Mouse (Mus musculus) MEL (cell line): ENCODE measurements around the gene Gm20721. TPM values are rescaled to one million over a fixed set of nuclear protein-coding genes. Genes with fewer than 3 reads are reported as not detected.

Source experiments
- DNase-seq: peaks from one replicate; pipeline ENCODE4 v3.0.0; 2011; ENCODE audit warnings: low read depth, low spot score
- H3K27ac ChIP-seq: 2 replicates; pipeline ENCODE4 v1.5.1; 2012; ENCODE audit warnings: low read depth, mild to moderate bottlenecking, control low read depth, low read length, moderate library complexity; ENCODE audit not compliant: control insufficient read depth
- H3K27me3 ChIP-seq, 2 experiments: fragments of 150-350 bp in 1 of 2; sonication (generic) in 1 of 2; 2 replicates each; pipeline ENCODE4 v1.6.1; 2012; ENCODE audit warnings: low read length in 2 of 2, mild to moderate bottlenecking in 2 of 2, improper control_type of control experiment in 1 of 2, moderate library complexity in 1 of 2; ENCODE audit not compliant: insufficient read depth in 2 of 2, control insufficient read depth in 1 of 2
- H3K36me3 ChIP-seq, 2 experiments: 2 replicates each; pipeline ENCODE4 v1.6.1; 2012 to 2014; ENCODE audit warnings: low read length in 2 of 2, improper control_type of control experiment in 1 of 2, inconsistent platforms in 1 of 2, mild to moderate bottlenecking in 1 of 2; ENCODE audit not compliant: insufficient read depth in 2 of 2, control insufficient read depth in 1 of 2
- H3K4me1 ChIP-seq, 2 experiments: fragments of 150-350 bp in 1 of 2; sonication (generic) in 1 of 2; 2 replicates each; pipeline ENCODE4 v1.6.1; 2012; ENCODE audit warnings: low read length in 2 of 2, improper control_type of control experiment in 1 of 2, mild to moderate bottlenecking in 1 of 2; ENCODE audit not compliant: insufficient read depth in 2 of 2, control insufficient read depth in 1 of 2
- H3K4me3 ChIP-seq, 2 experiments: fragments of 150-350 bp in 1 of 2; sonication (generic) in 1 of 2; 2 replicates each; pipeline ENCODE4 v1.5.1; 2012; ENCODE audit warnings: low read depth in 2 of 2, low read length in 2 of 2, mild to moderate bottlenecking in 2 of 2, moderate library complexity in 2 of 2, control low read depth in 1 of 2, improper control_type of control experiment in 1 of 2; ENCODE audit not compliant: control insufficient read depth in 1 of 2, insufficient read depth in 1 of 2
- H3K79me2 ChIP-seq: 2 replicates; pipeline ENCODE4 v1.6.1; 2012; ENCODE audit warnings: mild to moderate bottlenecking, low read length, moderate library complexity; ENCODE audit not compliant: control insufficient read depth, poor library complexity, insufficient read depth
- H3K9ac ChIP-seq: 2 replicates; pipeline ENCODE4 v1.6.1; 2012; ENCODE audit warnings: low read depth, mild to moderate bottlenecking, control low read depth, low read length, moderate library complexity; ENCODE audit not compliant: control insufficient read depth, poor library complexity, severe bottlenecking
- H3K9me3 ChIP-seq: fragments of 150-350 bp; sonication (generic); replicated peaks from 2 replicates; pipeline ENCODE4 v1.6.1; 2012; ENCODE audit warnings: mild to moderate bottlenecking, low read length, improper control_type of control experiment, moderate library complexity; ENCODE audit not compliant: insufficient read depth
- CHD1 ChIP-seq: IDR thresholded peaks from 2 replicates; pipeline ENCODE4 v1.6.1; 2012; ENCODE audit warnings: low read depth, mild to moderate bottlenecking, inconsistent platforms, low read length, improper control_type of control experiment
- CTCF ChIP-seq, 3 experiments: IDR thresholded peaks in 2 of 3; conservative IDR thresholded peaks in 1 of 3; 2 replicates each; pipeline ENCODE4 v1.5.1; 2011 to 2012; ENCODE audit warnings: low read length in 3 of 3, low read depth in 2 of 3, mild to moderate bottlenecking in 2 of 3, improper control_type of control experiment in 1 of 3, inconsistent platforms in 1 of 3, mixed read lengths in 1 of 3, moderate library complexity in 1 of 3; ENCODE audit not compliant: control insufficient read depth in 1 of 3, insufficient read depth in 1 of 3, poor library complexity in 1 of 3, severe bottlenecking in 1 of 3
- E2F4 ChIP-seq: IDR thresholded peaks from 2 replicates; pipeline ENCODE4 v1.6.1; 2011; ENCODE audit warnings: low read depth, low read length, improper control_type of control experiment, borderline replicate concordance
- ELF1 ChIP-seq: IDR thresholded peaks from 2 replicates; pipeline ENCODE4 v1.6.1; 2014; ENCODE audit warnings: low read depth, mild to moderate bottlenecking, inconsistent platforms, low read length, improper control_type of control experiment, moderate library complexity
- ETS1 ChIP-seq: IDR thresholded peaks from 2 replicates; pipeline ENCODE4 v1.6.1; 2012; ENCODE audit warnings: low read depth, mild to moderate bottlenecking, inconsistent platforms, low read length, improper control_type of control experiment, moderate library complexity
- HCFC1 ChIP-seq: IDR thresholded peaks from 2 replicates; pipeline ENCODE4 v1.6.1; 2012; ENCODE audit warnings: low read depth, mild to moderate bottlenecking, inconsistent platforms, low read length, improper control_type of control experiment, moderate library complexity
- MAFK ChIP-seq: IDR thresholded peaks from 2 replicates; pipeline ENCODE4 v1.6.1; 2011; ENCODE audit warnings: low read depth, mild to moderate bottlenecking, low read length, improper control_type of control experiment, borderline replicate concordance
- MAX ChIP-seq: IDR thresholded peaks from 2 replicates; pipeline ENCODE4 v1.6.1; 2011; ENCODE audit warnings: low read length, improper control_type of control experiment
- MAZ ChIP-seq: IDR thresholded peaks from 2 replicates; pipeline ENCODE4 v1.6.1; 2012; ENCODE audit warnings: low read depth, mild to moderate bottlenecking, inconsistent platforms, low read length, improper control_type of control experiment
- NELFE ChIP-seq: IDR thresholded peaks from 2 replicates; pipeline ENCODE4 v1.6.1; 2011; ENCODE audit warnings: low read depth, low read length, improper control_type of control experiment
- POLR2A ChIP-seq, 2 experiments: IDR thresholded peaks; 2 replicates each; pipeline ENCODE4 v1.6.1; 2011 to 2012; ENCODE audit warnings: low read length in 2 of 2, mild to moderate bottlenecking in 2 of 2, control low read depth in 1 of 2, improper control_type of control experiment in 1 of 2, low read depth in 1 of 2, moderate library complexity in 1 of 2; ENCODE audit not compliant: control insufficient read depth in 1 of 2, insufficient read depth in 1 of 2, poor library complexity in 1 of 2
- POLR2AphosphoS2 ChIP-seq: IDR thresholded peaks from 2 replicates; pipeline ENCODE4 v1.6.1; 2011; ENCODE audit warnings: low read length, improper control_type of control experiment
- POLR2AphosphoS5 ChIP-seq: IDR thresholded peaks from 2 replicates; pipeline ENCODE4 v1.6.1; 2012; ENCODE audit warnings: low read depth, borderline replicate concordance, mild to moderate bottlenecking, inconsistent platforms, low read length, moderate library complexity, mixed read lengths
- RAD21 ChIP-seq: IDR thresholded peaks from 2 replicates; pipeline ENCODE4 v1.6.1; 2011; ENCODE audit warnings: mild to moderate bottlenecking, low read depth, low read length, improper control_type of control experiment
- RCOR1 ChIP-seq: IDR thresholded peaks from 2 replicates; pipeline ENCODE4 v1.6.1; 2012; ENCODE audit warnings: low read depth, mild to moderate bottlenecking, inconsistent platforms, low read length, improper control_type of control experiment
- SIN3A ChIP-seq: IDR thresholded peaks from 2 replicates; pipeline ENCODE4 v1.6.1; 2012; ENCODE audit warnings: low read length, improper control_type of control experiment, inconsistent platforms
- SMC3 ChIP-seq: IDR thresholded peaks from 2 replicates; pipeline ENCODE4 v1.6.1; 2011; ENCODE audit warnings: low read depth, low read length, improper control_type of control experiment
- TCF12 ChIP-seq: IDR thresholded peaks from 2 replicates; pipeline ENCODE4 v1.6.1; 2014; ENCODE audit warnings: low read depth, mild to moderate bottlenecking, inconsistent platforms, low read length, improper control_type of control experiment, moderate library complexity
- USF1 ChIP-seq: IDR thresholded peaks from 2 replicates; pipeline ENCODE4 v1.6.1; 2014; ENCODE audit warnings: low read depth, mild to moderate bottlenecking, inconsistent platforms, low read length, improper control_type of control experiment, moderate library complexity
- USF2 ChIP-seq, 2 experiments: IDR thresholded peaks; 2 replicates each; pipeline ENCODE4 v1.6.1; 2011 to 2012; ENCODE audit warnings: improper control_type of control experiment in 2 of 2, low read length in 2 of 2, borderline replicate concordance in 1 of 2, inconsistent platforms in 1 of 2, low read depth in 1 of 2, mild to moderate bottlenecking in 1 of 2; ENCODE audit not compliant: insufficient read depth in 1 of 2
- ZKSCAN1 ChIP-seq: IDR thresholded peaks from 2 replicates; pipeline ENCODE4 v1.6.1; 2012; ENCODE audit warnings: low read depth, mild to moderate bottlenecking, inconsistent platforms, low read length, improper control_type of control experiment, moderate library complexity
- ZNF384 ChIP-seq: IDR thresholded peaks from 2 replicates; pipeline ENCODE4 v1.6.1; 2012; ENCODE audit warnings: low read depth, mild to moderate bottlenecking, inconsistent platforms, low read length, improper control_type of control experiment
- polyA plus RNA-seq, 2 experiments: library from polyadenylated mRNA; stranded (reverse) in 1 of 2; unstranded in 1 of 2; fragments of >175 nt in 1 of 2; fragments of >200 nt in 1 of 2; gene quantifications; 2 replicates each; pipeline versions ENCODE4 v1.2.1 to v1.2.4; 2012; ENCODE audit warnings: low replicate concordance in 2 of 2, low read depth in 1 of 2; ENCODE audit not compliant: insufficient read length in 2 of 2, insufficient read depth in 1 of 2, missing spikeins in 1 of 2
- total RNA-seq: library from RNA; depleted of rRNA; stranded (reverse); fragments of 300-350 nt; gene quantifications from 2 replicates; pipeline ENCODE4 v1.2.3, GENCODE M21; 2012

Gene Gm20721
- total and polyA plus RNA-seq, 3 experiments: 34.2 to 171 TPM; not detected in 1

GRCm38 (mm10) chr2:174294457-174294856 lies 52.1 kb downstream of the Gm20721 start:
- Histone ChIP-seq H3K4me3 (no peak overlapping the region), H3K27me3 (no peaks in the 10 kb centered on the region), H3K4me1 (no peaks in the 10 kb centered on the region), H3K27ac (no peak overlapping the region), H3K9ac (no peak overlapping the region), H3K79me2 (no peaks in the 10 kb centered on the region), H3K36me3 (no peaks in the 10 kb centered on the region), H3K9me3 (no peaks in the 10 kb centered on the region)
- TF ChIP-seq MAFK: no peak
- no peak for TF ChIP-seq ETS1
- no peak for TF ChIP-seq MAZ
- no peak for DNase-seq

GRCm38 (mm10) chr2:174291662-174292030 lies 54.9 kb downstream of the Gm20721 start:
- Histone ChIP-seq H3K4me1 (no peaks in the 10 kb centered on the region), H3K79me2 (no peaks in the 10 kb centered on the region), H3K36me3 (no peaks in the 10 kb centered on the region), H3K27ac (no peak overlapping the region), H3K27me3 (no peaks in the 10 kb centered on the region), H3K4me3 (no peak overlapping the region), H3K9ac (no peak overlapping the region), H3K9me3 (no peaks in the 10 kb centered on the region)
- TF ChIP-seq POLR2AphosphoS5: no peak
- TF ChIP-seq RCOR1: no peak
- DNase-seq: no peak

GRCm38 (mm10) chr2:174291029-174291661 lies 55.4 kb downstream of the Gm20721 start:
- H3K79me2 ChIP-seq: no peaks in the 10 kb centered on the region
- H3K9me3 ChIP-seq: no peaks in the 10 kb centered on the region
- no peak overlapping the region for H3K9ac ChIP-seq
- no peak overlapping the region for H3K4me3 ChIP-seq
- H3K27ac ChIP-seq: no peak overlapping the region
- H3K27me3 ChIP-seq: no peaks in the 10 kb centered on the region
- no peaks in the 10 kb centered on the region for H3K36me3 ChIP-seq
- no peak for DNase-seq
- no peak for TF ChIP-seq RAD21
- TF ChIP-seq TCF12: no peak
- no peak for TF ChIP-seq ZKSCAN1
- TF ChIP-seq MAX: no peak
- TF ChIP-seq ELF1: no peak
- no peak for TF ChIP-seq E2F4
- TF ChIP-seq CTCF (IDR thresholded peaks at IDR 0.05 in 2 of 3, conservative IDR thresholded peaks at IDR 0.05 in 1 of 3; ENCODE audit: control insufficient read depth in 1 of 3, insufficient read depth in 1 of 3, low read depth in 2 of 3, low read length in 3 of 3, poor library complexity in 1 of 3, severe bottlenecking in 1 of 3): no peak
- TF ChIP-seq NELFE: no peak
- no peak for TF ChIP-seq USF1
- no peak for TF ChIP-seq ZNF384
- TF ChIP-seq POLR2AphosphoS2: no peak
- no peak for TF ChIP-seq HCFC1
- TF ChIP-seq SMC3: no peak
- no peak for TF ChIP-seq SIN3A
- no peak for TF ChIP-seq POLR2A (IDR thresholded peaks at IDR 0.05; ENCODE audit: control insufficient read depth in 1 of 2, insufficient read depth in 1 of 2, low read depth in 1 of 2, low read length in 2 of 2, poor library complexity in 1 of 2)
- no peak for TF ChIP-seq USF2 (IDR thresholded peaks at IDR 0.05; ENCODE audit: borderline replicate concordance in 1 of 2, insufficient read depth in 1 of 2, low read depth in 1 of 2, low read length in 2 of 2)
- no peak for TF ChIP-seq POLR2AphosphoS5
- no peak for TF ChIP-seq CHD1
- no peak for TF ChIP-seq MAZ
- TF ChIP-seq MAFK: no peak
- no peaks in the 10 kb centered on the region for H3K4me1 ChIP-seq
